Mouse (Mus musculus): ENCODE data around the gene Aqp9. TPM values are rescaled to one million over a fixed set of nuclear protein-coding genes. Genes with fewer than 3 reads are reported as not detected.

Gene Aqp9
- polyA plus RNA-seq, 1 experiment from 2014 or later = 1.1 TPM

DNA sequence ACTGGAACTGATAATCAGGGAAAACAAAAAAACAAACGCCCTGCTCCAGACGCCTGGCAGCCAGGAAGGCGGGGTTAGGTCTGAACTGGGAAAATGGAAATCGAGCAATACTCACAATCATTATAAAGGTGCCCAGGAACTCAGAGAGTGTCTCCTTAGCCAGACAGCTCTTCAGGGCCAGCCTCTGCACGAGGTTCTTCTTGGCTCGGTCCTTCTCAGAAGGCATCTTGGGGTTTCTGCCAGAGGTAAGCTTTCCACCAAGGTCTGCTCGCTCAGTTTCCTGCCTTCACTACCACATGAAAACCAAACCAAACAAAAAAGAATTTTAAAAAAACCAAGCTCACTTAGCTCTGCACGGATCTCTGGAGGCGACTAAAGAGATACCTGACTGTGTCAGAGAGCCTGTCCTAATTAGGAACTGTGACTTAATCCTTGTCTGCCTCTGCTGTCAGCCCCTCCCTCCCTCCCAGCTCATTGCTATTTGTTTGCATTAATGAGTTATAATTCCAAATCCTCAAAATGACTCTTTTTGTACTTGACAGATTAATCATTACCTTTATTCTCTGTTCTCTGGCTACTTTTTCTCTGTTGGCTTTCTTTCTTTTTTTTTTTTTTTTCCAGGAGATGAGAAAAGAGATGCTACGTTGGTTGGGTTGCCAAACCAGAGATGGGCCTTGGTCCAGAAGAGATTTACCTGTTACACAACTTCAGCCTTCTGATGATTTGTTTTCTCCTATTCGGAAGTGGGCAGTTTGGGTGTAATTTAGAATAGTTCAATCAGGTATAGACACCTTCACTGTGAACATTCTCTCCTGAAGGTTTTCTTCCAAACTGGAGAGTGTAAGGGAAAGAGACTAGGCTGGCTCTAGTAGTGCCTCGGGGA lies 5.4 kb downstream of the Aqp9 start:
- Histone ChIP-seq H3K9ac (ENCODE audit: low read depth, low read length) (no peak overlapping the region), H3K4me1 (ENCODE audit: control insufficient read depth, insufficient read depth, low read length) (peaks cover 15% of the 10 kb centered on the region), H3K36me3 (ENCODE audit: control insufficient read depth, insufficient read depth, low read length) (no peaks in the 10 kb centered on the region), H3K9me3 (ENCODE audit: control insufficient read depth, low read length) (no peaks in the 10 kb centered on the region), H3K4me3 (ENCODE audit: low read length) (no peak overlapping the region), H3K27ac (ENCODE audit: low read length) (no peak overlapping the region), H3K4me2 (ENCODE audit: low read depth, low read length) (no peak overlapping the region), H3K27me3 (replicated peaks; ENCODE audit: control insufficient read depth, insufficient read depth, low read length) (no peaks in the 10 kb centered on the region)
- WGBS = 62% methylated on average over 12 of the region's 12 CpGs
- no peak for ATAC-seq

DNA sequence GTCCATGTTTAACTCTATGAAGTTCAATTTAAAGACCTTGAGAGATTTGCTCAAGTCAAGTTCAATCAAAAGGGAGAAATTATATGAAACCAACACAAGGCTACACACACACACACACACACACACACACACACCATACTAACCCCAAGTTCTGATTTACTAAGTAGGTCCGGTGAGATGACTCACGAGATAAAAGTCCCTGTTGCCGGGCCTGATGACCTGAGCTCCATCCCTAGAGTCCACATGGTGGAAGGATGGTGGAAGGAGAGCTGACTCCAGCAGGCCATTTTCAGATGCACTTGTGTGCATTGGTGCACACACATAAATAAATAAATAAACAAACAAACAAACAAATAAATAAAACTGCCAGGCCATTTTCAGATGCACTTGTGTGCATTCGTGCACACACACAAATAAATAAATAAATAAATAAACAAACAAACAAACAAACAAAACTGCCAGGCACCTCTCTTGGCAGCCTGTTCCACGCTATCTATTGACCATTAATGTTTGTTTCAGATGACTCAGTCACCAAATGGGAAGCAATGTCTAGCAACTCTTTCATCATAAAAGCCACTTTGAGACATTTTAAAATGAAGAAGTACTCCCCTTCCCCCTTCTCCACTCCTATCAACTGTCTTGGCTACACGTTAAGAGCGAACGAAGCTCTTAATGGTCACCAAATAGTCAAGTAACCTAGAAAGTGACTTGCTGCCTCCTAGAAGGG lies 6.2 kb downstream of the Aqp9 start:
- Histone ChIP-seq H3K4me3 (ENCODE audit: low read length) (no peak overlapping the region), H3K27ac (ENCODE audit: low read length) (no peak overlapping the region), H3K4me2 (ENCODE audit: low read depth, low read length) (no peak overlapping the region), H3K36me3 (ENCODE audit: control insufficient read depth, insufficient read depth, low read length) (no peaks in the 10 kb centered on the region), H3K9ac (ENCODE audit: low read depth, low read length) (no peak overlapping the region), H3K4me1 (ENCODE audit: control insufficient read depth, insufficient read depth, low read length) (peaks cover 9% of the 10 kb centered on the region; the same call in 1 of the 2 replicates), H3K9me3 (ENCODE audit: control insufficient read depth, low read length) (no peaks in the 10 kb centered on the region), H3K27me3 (replicated peaks; ENCODE audit: control insufficient read depth, insufficient read depth, low read length) (no peaks in the 10 kb centered on the region)
- no peak for ATAC-seq
- 80% methylated on average over 8 of the region's 8 CpGs for WGBS

DNA sequence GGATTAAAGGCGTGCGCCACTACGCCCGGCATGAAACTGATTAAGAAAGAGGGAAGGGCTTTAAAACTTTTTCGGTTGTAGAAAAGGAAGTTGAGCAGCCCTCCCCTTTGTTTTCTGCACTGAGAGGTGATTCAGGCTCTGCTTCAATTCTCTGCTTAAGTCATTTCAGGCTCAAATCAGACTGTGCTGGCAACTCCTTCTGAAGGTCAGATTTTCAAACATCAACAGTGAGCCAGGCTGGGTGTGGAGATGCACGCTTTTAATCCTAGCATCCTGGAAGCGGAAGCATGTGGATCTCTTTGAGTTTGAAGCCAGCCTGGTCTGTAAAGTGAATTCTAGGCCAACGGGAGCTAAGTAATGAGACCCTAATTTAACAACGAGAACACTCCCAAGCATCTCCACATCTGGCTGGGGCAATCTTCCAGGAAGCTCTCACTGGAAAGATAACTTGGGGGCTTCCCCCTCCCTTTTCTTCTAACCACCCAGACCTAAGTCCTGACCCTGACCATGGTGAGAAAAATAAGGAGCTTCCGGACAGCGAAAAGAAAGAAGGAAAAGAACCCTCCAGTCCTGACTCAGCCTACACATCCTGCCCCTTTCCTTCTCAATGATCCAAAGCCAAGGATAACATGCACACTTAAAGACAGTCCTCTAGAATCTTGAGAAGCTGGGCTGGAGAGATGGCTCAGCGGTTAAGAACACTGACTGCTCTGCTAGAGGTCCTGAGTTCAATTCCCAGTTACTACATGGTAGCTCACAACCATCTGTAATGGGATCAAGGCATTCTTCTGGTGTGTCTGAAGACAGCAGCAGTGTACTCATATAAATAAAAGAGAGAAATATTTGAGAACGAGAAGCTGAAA lies 7.4 kb downstream of the Aqp9 start:
- no peaks in the 10 kb centered on the region for H3K9me3 ChIP-seq (ENCODE audit: control insufficient read depth, low read length)
- peaks cover 8% of the 10 kb centered on the region; the same call in 1 of the 2 replicates for H3K4me1 ChIP-seq (ENCODE audit: control insufficient read depth, insufficient read depth, low read length)
- ATAC-seq = no peak
- no peak overlapping the region for H3K9ac ChIP-seq (ENCODE audit: low read depth, low read length)
- no peak overlapping the region for H3K4me3 ChIP-seq (ENCODE audit: low read length)
- no peak overlapping the region for H3K4me2 ChIP-seq (ENCODE audit: low read depth, low read length)
- 84% methylated on average over 13 of the region's 13 CpGs for WGBS
- H3K27me3 ChIP-seq (replicated peaks; ENCODE audit: control insufficient read depth, insufficient read depth, low read length) = no peaks in the 10 kb centered on the region
- H3K27ac ChIP-seq (ENCODE audit: low read length) = no peak overlapping the region
- H3K36me3 ChIP-seq (ENCODE audit: control insufficient read depth, insufficient read depth, low read length) = no peaks in the 10 kb centered on the region

DNA sequence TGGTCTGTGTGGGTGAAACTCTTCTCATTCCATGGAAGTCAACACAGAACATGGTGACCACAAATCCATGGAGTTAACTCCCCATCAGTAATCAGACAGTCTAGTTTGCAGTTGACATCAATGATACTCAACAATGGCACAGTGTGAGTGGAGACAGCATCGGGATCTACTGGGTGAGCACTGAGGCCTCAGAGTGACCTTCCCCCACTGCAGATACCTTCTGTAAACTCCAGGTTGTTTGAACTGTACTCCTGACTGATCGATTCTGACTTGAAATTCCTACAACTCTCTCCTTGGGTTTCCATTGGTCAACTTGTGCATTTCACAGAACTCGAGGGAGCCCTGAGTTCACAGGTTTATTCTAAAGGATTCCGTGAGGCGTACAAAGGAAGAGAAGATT lies 8.8 kb downstream of the Aqp9 start:
- Histone ChIP-seq H3K36me3 (ENCODE audit: control insufficient read depth, insufficient read depth, low read length) (no peaks in the 10 kb centered on the region), H3K9me3 (ENCODE audit: control insufficient read depth, low read length) (no peaks in the 10 kb centered on the region), H3K4me1 (ENCODE audit: control insufficient read depth, insufficient read depth, low read length) (peaks cover 5% of the 10 kb centered on the region; the same call in 1 of the 2 replicates), H3K4me3 (ENCODE audit: low read length) (no peak overlapping the region), H3K27ac (ENCODE audit: low read length) (no peak overlapping the region), H3K4me2 (ENCODE audit: low read depth, low read length) (no peak overlapping the region), H3K9ac (ENCODE audit: low read depth, low read length) (no peak overlapping the region), H3K27me3 (replicated peaks; ENCODE audit: control insufficient read depth, insufficient read depth, low read length) (no peaks in the 10 kb centered on the region)
- no peak for ATAC-seq
- WGBS = 71% methylated on average over 5 of the region's 5 CpGs

DNA sequence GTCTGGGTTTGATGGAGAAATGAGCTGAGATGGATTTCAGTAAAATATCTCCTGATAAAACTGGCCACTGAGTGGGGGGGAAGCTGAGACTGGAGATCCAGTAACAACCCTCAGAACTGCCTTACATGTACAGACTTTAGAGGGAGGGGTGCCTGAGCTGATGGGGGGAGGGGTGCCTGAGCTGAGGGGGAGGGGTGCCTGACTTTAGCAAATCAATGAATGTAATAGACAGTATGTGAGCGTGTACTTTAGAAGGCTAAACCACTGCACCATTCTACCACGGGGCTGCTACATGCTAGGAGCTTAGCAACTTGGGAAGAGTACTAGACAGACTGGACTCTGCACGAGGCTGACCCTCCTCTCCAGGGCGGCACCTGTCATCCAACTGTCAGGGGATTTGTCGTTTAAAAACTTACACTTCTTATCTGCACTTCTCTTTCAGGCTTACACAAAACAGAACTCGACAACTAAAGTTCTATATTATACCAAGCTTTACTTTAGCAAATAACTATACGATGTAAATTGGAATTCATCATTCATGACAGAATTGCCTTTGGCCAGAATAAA lies 9.3 kb downstream of the Aqp9 start:
- H3K27ac ChIP-seq (ENCODE audit: low read length) = no peak overlapping the region
- H3K9ac ChIP-seq (ENCODE audit: low read depth, low read length) = no peak overlapping the region
- no peaks in the 10 kb centered on the region for H3K36me3 ChIP-seq (ENCODE audit: control insufficient read depth, insufficient read depth, low read length)
- H3K4me3 ChIP-seq (ENCODE audit: low read length) = no peak overlapping the region
- H3K9me3 ChIP-seq (ENCODE audit: control insufficient read depth, low read length) = no peaks in the 10 kb centered on the region
- peaks cover 5% of the 10 kb centered on the region; the same call in 1 of the 2 replicates for H3K4me1 ChIP-seq (ENCODE audit: control insufficient read depth, insufficient read depth, low read length)
- H3K27me3 ChIP-seq (replicated peaks; ENCODE audit: control insufficient read depth, insufficient read depth, low read length) = no peaks in the 10 kb centered on the region
- 71% methylated on average over 7 of the region's 7 CpGs for whole genome bisulfite sequencing
- no peak for ATAC-seq
- H3K4me2 ChIP-seq (ENCODE audit: low read depth, low read length) = no peak overlapping the region

DNA sequence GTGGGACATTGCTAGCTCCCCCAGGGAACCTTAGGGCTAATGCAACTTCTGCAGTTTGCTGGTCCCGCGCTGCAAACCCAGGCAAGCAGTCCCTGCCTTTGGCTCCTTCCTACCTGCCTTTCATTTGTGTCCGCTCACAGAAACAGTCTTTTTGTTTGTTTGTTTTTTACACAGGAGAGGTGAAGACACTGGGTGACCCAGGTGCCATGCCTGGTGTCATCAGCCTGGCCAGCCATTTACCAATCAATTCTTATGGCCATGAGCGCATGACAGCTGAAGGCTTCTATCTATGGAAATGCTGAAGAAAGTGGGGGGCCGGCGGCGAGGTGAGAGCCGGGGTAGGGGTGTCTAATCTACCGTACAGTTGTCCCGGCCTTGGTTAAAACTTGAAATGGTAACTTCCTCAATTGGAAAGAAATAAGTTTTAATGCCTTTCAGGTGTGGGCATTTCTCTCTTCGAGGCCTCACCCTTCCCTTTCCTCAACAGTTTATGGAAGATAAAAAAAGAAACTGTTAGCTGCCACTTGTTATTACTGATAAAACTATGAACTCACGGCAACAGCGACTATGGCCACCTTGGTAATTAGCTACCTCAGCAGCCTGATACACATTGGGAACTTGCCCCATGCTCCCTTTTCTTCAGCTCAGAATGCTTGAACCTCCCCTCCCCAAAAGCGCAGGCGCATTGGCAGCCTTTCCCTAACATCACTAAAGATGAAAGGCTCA lies 10.4 kb downstream of the Aqp9 start:
- Histone ChIP-seq H3K27ac (ENCODE audit: low read length) (no peak overlapping the region), H3K36me3 (ENCODE audit: control insufficient read depth, insufficient read depth, low read length) (no peaks in the 10 kb centered on the region), H3K27me3 (replicated peaks; ENCODE audit: control insufficient read depth, insufficient read depth, low read length) (no peaks in the 10 kb centered on the region), H3K4me2 (ENCODE audit: low read depth, low read length) (no peak overlapping the region), H3K9ac (ENCODE audit: low read depth, low read length) (no peak overlapping the region), H3K9me3 (ENCODE audit: control insufficient read depth, low read length) (no peaks in the 10 kb centered on the region), H3K4me1 (ENCODE audit: control insufficient read depth, insufficient read depth, low read length) (peaks cover 5% of the 10 kb centered on the region; the same call in 1 of the 2 replicates), H3K4me3 (ENCODE audit: low read length) (no peak overlapping the region)
- no peak for ATAC-seq
- 88% methylated on average over 15 of the region's 15 CpGs for WGBS

DNA sequence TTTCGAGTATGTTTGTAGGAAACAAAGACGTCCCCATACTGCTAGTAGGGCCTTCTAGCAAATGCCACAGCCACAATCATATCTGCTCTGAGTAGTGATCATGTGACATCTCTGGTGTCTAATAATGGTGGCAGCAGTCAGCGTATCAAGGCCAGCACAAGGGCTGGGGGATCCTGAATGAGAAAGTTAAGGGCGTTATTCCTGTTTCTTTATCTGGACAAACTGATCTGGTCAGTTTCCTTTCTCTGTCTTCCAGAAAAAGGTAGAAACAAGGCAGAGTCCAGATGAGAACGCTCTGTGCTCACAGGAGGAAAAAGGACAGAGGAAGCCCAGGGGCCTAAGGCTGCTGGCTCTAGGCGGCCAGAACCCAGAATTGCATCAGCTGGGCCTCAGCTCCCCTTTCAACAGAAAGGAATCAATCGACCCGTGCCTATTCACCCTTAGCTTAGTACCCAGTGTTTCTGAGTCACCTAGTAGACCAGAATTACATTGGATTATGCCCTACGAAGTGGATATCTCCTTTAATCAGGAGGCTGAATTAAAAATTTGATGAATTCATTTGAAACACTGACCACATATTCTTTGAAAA lies 11.9 kb downstream of the Aqp9 start:
- H3K9me3 ChIP-seq (ENCODE audit: control insufficient read depth, low read length) = no peaks in the 10 kb centered on the region
- no peak overlapping the region for H3K4me3 ChIP-seq (ENCODE audit: low read length)
- H3K9ac ChIP-seq (ENCODE audit: low read depth, low read length) = no peak overlapping the region
- H3K27me3 ChIP-seq (replicated peaks; ENCODE audit: control insufficient read depth, insufficient read depth, low read length) = no peaks in the 10 kb centered on the region
- no peak overlapping the region for H3K27ac ChIP-seq (ENCODE audit: low read length)
- H3K4me2 ChIP-seq (ENCODE audit: low read depth, low read length) = no peak overlapping the region
- WGBS = 75% methylated on average over 9 of the region's 9 CpGs
- ATAC-seq = no peak
- H3K36me3 ChIP-seq (ENCODE audit: control insufficient read depth, insufficient read depth, low read length) = no peaks in the 10 kb centered on the region
- no peaks in the 10 kb centered on the region for H3K4me1 ChIP-seq (ENCODE audit: control insufficient read depth, insufficient read depth, low read length)

DNA sequence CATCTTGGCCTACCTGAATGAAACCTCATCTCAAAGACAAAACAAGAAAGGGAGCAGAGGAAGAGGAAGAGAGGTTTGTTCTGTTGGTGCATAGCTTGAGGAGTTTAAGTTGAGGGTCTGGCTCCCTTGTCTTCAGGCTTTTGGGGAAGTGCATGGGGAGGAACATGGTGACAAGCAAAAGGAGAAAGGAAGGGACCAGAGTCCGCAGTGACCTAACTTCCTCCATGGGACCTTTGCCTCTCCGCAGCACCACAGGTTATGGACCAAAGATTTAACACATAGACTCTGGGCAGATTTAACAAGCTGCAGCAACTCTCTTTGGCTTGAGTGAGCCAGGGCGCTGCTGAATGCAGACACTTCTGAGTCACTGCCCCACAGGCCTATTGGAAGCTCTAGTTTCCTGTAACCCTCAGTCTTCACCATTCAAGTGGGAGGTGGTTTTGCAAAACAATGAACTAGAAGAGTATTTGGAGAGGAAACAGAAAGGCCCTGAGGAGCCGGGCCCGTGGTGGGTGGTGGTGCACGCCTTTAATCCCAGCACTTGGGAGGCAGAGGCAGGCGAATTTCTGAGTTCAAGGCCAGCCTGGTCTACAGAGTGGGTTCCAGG lies 13.0 kb downstream of the Aqp9 start:
- Histone ChIP-seq H3K4me1 (ENCODE audit: control insufficient read depth, insufficient read depth, low read length) (no peaks in the 10 kb centered on the region), H3K27me3 (replicated peaks; ENCODE audit: control insufficient read depth, insufficient read depth, low read length) (no peaks in the 10 kb centered on the region), H3K4me2 (ENCODE audit: low read depth, low read length) (no peak overlapping the region), H3K4me3 (ENCODE audit: low read length) (no peak overlapping the region), H3K36me3 (ENCODE audit: control insufficient read depth, insufficient read depth, low read length) (no peaks in the 10 kb centered on the region), H3K9me3 (ENCODE audit: control insufficient read depth, low read length) (no peaks in the 10 kb centered on the region), H3K27ac (ENCODE audit: low read length) (no peak overlapping the region), H3K9ac (ENCODE audit: low read depth, low read length) (no peak overlapping the region)
- ATAC-seq = no peak
- WGBS = 82% methylated on average over 7 of the region's 7 CpGs

All from intestine, embryonic 16.5 days (tissue).